Mouse (Mus musculus) embryo, embryonic 10 days (tissue): Measurements from ENCODE around the gene Nxph4.
A peak's percentile ranks its signal among the peaks of the same experiment; 100 is the strongest.

ENCODE experiments used
- DNase-seq: peaks from one replicate; pipeline ENCODE4 v3.0.0-alpha.2; 2015; ENCODE audit warnings: low spot score

Nxph4 gene

GRCm38 (mm10) chr10:127534036-127534928, at the start of gene Nxph4:
Nxph4 (minus strand) TSS chr10:127534559.
- DNase-seq = no peak

- no peak for DNase-seq
Observed at GRCm38 (mm10) chr10:127583649-127584048, 49.3 kb upstream of the Nxph4 start.

GRCm38 (mm10) chr10:127581291-127581690, 46.9 kb upstream of the Nxph4 start:
- no peak for DNase-seq

GRCm38 (mm10) chr10:127577982-127578381, 43.6 kb upstream of the Nxph4 start:
- DNase-seq = no peak

- no peak for DNase-seq
Observed at GRCm38 (mm10) chr10:127577156-127577555, 42.8 kb upstream of the Nxph4 start.

- peak; percentile 74 for DNase-seq
Observed at GRCm38 (mm10) chr10:127576381-127576961, 42.1 kb upstream of the Nxph4 start.

GRCm38 (mm10) chr10:127575741-127576140, 41.4 kb upstream of the Nxph4 start:
- no peak for DNase-seq

- DNase-seq = no peak
Observed at GRCm38 (mm10) chr10:127572281-127572680, 37.9 kb upstream of the Nxph4 start.

- no peak for DNase-seq
Observed at GRCm38 (mm10) chr10:127570937-127571641, 36.7 kb upstream of the Nxph4 start.

- no peak for DNase-seq
Observed at GRCm38 (mm10) chr10:127570384-127570783, 36.0 kb upstream of the Nxph4 start.

GRCm38 (mm10) chr10:127569450-127569849, 35.1 kb upstream of the Nxph4 start:
- DNase-seq = peak; percentile 83

- no peak for DNase-seq
Observed at GRCm38 (mm10) chr10:127566553-127567326, 32.4 kb upstream of the Nxph4 start.

- no peak for DNase-seq
Observed at GRCm38 (mm10) chr10:127564301-127564700, 29.9 kb upstream of the Nxph4 start.

GRCm38 (mm10) chr10:127563840-127564239, 29.5 kb upstream of the Nxph4 start:
- DNase-seq = no peak

GRCm38 (mm10) chr10:127561145-127561544, 26.8 kb upstream of the Nxph4 start:
- DNase-seq = no peak

GRCm38 (mm10) chr10:127557397-127557796, 23.0 kb upstream of the Nxph4 start:
- no peak for DNase-seq

- DNase-seq = peak; percentile 72
Observed at GRCm38 (mm10) chr10:127555703-127556102, 21.3 kb upstream of the Nxph4 start.

- no peak for DNase-seq
Observed at GRCm38 (mm10) chr10:127549892-127550291, 15.5 kb upstream of the Nxph4 start.

- DNase-seq = no peak
Observed at GRCm38 (mm10) chr10:127548236-127548635, 13.9 kb upstream of the Nxph4 start.

GRCm38 (mm10) chr10:127546505-127546904, 12.1 kb upstream of the Nxph4 start:
- no peak for DNase-seq

- no peak for DNase-seq
Observed at GRCm38 (mm10) chr10:127544375-127544774, 10.0 kb upstream of the Nxph4 start.

- DNase-seq = no peak
Observed at GRCm38 (mm10) chr10:127543916-127544315, 9.6 kb upstream of the Nxph4 start.
